Mouse (Mus musculus): ENCODE data around the gene Retsat.

DNA sequence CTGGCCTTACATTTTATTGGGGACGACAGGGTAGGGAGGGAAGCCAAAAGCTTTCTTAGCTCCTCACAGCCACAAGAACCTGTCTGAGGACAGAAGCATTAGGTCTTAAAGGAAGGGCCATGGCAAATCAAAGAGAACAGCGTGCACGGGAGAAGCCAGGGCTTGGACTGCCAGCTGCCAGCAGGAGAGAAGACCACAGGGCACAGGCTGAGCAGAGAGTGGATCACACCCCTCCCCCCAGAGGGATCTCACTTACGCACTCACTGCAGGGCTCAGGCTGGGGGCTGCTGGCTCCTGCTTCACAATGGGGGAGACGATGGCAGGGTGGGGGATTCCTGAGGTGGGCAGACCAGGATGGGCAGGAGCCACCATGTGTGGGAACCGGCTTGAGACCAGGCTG lies 33.4 kb downstream of the Retsat start:
- TF ChIP-seq POLR2A (IDR thresholded peaks at IDR 0.05; ENCODE audit: borderline replicate concordance, control insufficient read depth, low read depth, low read length) (no peak), CTCF (IDR thresholded peaks at IDR 0.05; ENCODE audit: control insufficient read depth, insufficient read depth, low read length) (no peak)

Measured in bone marrow, adult 2 months (tissue).